Mouse (Mus musculus): ENCODE measurements around the gene Exoc6b.

The Exoc6b gene

DNA sequence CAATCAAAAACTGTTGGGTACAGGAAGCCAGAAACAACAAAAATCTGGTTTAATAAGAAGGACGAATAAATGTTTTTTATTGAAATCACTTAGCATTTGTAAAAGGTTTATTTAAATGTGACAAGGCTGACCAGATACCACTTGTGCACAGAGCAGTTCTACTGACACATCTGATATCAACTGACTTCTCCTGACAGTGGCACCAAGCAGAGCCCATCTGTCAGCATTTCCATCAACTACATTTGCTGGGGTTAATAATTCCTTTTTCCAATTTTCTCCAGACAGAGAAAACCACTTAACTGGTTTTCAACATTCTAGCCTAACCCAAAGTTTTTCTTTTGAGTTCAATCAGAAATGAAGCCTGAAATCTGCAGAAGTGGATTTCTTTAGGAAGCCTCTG is 100.8 kb downstream of the Exoc6b start:
- DNase-seq = peak; percentile 26 to 41

DNA sequence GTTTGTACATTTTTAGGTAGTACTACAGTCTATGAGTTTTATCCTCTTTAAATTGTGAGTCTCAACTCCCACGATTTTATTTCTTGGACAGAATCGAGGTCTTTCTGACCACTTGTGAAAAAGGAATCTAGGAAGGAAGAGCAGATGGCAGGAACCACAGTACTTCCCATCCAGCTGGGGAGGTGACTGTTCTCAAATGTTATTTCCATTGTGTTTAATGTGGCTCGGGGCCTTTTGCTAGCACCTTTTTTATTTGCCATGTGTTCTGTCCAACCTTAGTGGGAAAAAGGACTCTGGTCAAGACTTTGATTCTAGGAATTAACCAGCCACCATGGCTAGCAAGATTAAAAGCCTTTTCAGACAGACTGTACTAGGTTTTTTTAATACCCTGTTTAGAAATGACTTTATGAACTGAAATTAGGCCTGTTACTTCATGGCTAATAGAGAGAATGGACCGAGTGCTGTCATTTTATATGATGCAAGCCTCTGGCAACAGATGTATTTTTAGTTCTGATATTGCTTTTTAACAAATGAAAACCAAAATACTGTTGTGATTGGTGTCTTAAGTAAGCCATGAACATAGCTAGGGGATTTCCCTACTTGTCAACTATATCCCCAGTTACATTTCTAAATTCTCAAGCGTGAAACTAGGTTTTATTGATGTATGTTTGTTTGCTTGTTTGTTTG is 104.4 kb downstream of the Exoc6b start:
- DNase-seq = peak; percentile 12 to 15

DNA sequence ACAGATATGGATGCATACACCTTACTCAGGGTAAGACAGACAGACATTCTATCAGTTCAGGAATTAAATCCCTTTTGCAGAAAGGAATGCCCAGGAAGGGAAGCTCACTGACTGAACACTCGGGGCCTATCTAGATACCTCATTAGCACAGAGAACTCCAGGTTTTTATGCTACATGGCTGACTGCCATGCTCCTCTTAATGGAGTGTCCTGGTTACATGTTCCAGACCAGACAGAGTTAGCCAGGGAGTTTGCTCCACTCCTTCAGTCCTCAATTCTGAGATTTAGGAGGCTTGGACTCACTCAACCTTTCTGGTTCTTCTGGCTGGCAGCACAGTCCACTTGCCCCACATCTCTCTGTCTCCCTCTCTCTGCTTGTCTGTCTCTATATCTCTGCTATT is 106.3 kb downstream of the Exoc6b start:
- DNase-seq = peak in 1 of 2 experiments; percentile 5

DNA sequence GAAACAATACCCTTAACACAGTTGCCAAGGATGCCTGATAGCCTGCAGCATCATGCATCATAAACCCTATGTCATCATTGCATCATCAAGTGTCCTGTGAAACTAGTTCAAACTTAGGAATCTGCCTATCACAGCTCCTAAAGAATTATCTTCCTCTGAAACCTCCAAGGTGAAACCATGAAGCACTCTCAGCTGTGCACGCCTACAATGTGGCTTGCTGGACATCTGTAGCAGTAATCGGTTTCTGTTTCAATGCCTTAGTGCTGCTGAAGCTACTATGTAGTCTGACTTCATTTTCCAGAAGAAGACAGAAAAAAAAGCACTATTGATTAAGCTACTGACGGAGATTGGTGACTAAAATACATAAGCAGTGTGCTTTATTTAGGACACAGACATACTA is 107.5 kb downstream of the Exoc6b start:
- no peak for DNase-seq

DNA sequence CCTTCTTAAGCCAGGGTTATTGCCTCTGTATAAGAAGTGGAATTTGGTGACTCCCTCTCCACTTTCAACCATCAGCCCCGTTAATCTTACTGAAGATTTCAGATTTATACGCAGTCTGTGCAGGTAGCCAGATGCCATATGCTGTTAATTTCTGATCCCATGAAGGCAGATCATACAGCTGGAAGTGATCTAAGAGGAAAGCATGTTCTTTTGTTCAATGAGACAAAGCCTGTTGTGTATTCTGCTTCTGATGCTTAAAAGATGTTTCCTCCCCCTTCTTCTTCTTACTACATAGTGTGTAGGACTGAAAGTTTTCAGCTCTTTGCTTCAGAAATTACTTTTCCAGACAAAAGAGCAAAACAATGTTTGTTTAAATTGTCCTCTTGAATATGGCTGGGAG is 109.8 kb downstream of the Exoc6b start:
- no peak for DNase-seq

DNA sequence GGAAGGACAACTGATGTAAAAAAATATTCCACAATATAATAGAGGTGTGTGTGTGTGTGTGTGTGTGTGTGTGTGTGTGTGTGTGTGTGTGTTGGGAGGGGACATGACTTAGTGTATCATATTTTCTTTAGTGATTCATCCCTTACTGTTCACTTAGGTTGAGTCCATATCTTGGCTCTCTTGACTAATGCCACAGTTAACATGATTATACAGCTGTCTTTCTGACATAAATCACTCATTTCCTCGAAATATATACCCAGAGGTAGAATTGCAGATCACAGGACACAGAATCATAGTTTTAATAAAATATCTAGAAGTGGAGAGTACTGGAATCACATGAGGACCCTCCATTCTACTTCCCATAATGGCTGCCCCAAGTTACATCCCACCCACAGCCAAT is 117.7 kb downstream of the Exoc6b start:
- DNase-seq = no peak

GRCm38 (mm10) chr6:84946569-84946968 is 122.7 kb downstream of the Exoc6b start:
- DNase-seq = no peak

DNA sequence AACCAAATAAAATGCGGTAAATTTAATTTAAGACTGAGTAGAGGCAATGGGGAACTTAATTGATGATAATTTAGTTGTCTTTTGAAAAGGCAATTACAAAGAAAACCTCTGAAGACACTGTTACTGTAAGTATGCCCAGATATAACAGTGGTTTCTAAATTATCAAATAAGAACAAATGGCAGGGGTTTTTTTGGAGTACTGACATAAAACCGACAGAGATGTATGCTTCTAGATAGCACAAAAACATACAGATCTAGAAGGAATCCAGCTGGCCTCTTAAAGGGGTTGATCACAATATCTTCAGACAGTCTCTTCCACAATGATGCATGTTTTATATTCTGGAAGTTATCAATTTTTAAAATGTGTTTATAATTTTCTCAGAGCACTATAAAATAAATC is 123.2 kb downstream of the Exoc6b start:
- no peak for DNase-seq

DNA sequence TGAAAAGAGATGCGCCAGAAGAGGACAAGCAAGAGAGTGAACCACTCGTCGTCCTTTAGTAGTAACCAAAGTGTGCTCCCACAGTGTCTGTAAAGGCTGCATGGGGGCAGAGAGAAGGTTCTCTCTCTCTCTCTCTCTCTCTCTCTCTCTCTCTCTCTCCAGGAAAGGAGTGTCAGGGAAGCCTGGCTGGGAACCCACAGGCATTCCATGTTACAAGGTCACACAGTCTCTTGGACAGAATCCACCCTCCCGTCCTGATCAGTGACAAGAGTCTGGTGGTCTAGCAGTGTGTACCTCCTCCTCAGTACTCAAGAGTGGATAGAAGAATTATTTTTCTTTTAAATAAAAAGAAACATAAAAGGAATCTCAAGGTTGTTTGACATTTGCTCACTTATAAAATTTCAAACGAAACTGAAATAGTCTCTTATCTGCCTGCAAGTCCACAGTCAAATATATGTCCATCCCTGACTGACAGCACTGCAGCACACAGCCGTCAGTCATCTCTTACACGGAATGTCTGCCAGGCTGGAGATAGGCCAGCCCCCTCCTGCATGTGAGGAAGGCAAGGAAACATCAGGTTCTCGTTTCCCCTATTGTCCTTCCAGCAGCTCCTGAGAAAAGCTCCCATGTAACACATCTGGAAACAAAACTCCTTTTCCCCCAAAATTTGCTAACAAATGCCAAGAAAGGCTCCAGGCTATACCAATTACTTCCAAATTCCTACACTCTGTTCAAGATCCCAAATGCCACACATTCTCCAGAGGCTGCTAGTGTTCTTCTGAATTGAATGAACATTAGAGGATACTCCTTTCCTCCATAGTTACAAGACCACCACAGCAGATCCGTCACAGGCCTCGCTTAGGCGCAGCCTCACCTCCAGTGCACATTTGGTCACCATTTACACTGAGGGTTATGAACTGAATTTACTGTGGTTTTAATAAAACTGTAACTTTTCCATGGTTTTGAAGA is 136.1 kb downstream of the Exoc6b start:
- DNase-seq = no peak

DNA sequence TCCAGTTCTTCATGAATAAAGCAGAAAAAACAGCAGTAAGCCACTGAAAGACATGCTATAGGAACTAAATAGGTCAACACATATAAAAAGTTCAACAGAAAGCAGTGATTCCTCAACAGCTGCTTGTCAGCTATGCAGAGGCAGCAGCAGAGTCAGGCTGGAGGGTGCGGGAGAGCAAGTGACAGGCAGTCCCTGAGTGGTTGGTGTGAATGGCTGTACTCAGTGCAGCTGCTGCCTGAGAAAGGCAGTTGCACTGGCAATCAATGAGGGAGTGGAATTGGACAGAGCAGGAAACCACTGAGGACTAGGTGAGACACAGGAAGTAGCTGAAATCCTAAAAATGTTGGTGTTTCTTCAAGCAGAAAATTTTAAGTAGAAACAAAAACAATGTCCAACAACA is 138.3 kb downstream of the Exoc6b start:
- DNase-seq = no peak

GRCm38 (mm10) chr6:84926066-84926465 is 143.2 kb downstream of the Exoc6b start:
- DNase-seq = no peak

GRCm38 (mm10) chr6:84923760-84924221 is 145.5 kb downstream of the Exoc6b start:
- no peak for DNase-seq

- peak in 1 of 2 experiments; percentile 14 for DNase-seq
These were observed 153.0 kb downstream of the Exoc6b start for GRCm38 (mm10) chr6:84916291-84916690.

DNA sequence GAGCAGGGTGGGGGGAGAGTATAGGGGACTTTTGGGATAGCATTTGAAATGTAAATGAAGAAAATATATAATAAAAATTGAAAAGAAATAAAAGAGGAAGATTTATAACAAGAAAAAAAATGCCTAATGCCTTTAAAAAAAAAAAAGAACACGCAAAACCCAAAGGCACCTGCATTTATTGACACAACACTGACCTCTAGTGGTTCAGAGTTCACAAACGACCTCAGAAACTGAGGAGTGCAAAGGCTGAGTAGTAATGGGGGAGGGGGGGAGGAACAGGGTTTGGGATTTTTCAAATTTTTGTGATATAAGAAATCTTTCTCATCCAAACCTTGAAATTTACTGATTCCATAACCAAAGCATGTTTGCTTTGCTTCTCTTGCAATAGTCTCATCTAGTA is 156.9 kb downstream of the Exoc6b start:
- DNase-seq = peak; percentile 24 to 41

GRCm38 (mm10) chr6:84899002-84899774 is 170.1 kb downstream of the Exoc6b start:
- DNase-seq = no peak

GRCm38 (mm10) chr6:84893773-84894095 is 175.6 kb downstream of the Exoc6b start:
- DNase-seq = no peak

DNA sequence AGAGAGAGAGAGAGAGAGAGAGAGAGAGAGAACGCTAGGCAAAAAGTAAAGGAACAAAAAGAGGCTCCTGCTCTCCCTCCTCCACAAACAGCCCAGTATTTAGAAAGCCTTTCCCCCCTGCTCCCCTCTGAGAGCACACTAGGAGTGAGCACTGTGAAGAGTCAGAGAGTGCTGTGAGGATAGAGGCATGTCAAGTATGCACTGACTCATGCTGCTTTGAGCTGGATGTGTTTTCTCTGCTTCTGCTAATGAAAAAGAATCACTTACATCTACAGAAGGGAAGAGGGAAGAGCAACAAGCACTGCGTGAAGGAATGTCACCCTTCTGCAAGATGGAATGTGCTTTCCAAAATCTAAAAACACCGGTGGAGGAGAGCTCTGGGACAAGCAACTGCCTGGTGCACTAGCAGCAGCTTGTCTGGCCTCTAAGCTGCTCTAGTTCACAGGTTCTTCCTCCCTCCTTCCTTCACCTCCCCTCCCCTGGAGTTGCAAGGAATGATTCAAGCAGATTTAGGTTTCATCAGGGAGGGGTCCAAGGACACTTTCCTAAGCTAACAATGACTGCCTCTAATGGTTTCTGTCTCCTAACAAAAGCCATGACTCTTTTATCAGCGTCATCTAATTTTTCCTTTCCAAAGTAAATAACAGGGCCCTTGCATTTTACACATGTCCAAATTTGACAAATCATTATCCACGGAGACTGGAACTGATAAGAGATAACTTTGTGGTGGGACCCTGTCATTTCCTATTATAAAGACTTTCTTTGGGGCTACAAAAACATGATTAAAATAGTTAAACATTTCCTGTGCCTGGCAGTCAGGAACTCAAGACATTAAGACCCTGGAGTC is 176.2 kb downstream of the Exoc6b start:
- DNase-seq = no peak

GRCm38 (mm10) chr6:84886551-84886950 is 182.8 kb downstream of the Exoc6b start:
- DNase-seq = no peak

GRCm38 (mm10) chr6:84885080-84885479 is 184.2 kb downstream of the Exoc6b start:
- DNase-seq = no peak

- no peak for DNase-seq
These were observed 185.6 kb downstream of the Exoc6b start for GRCm38 (mm10) chr6:84883720-84884119.

- no peak for DNase-seq
These were observed 186.4 kb downstream of the Exoc6b start for GRCm38 (mm10) chr6:84882663-84883517.

Data from cerebellum, adult 18-20 months (tissue).